Mouse (Mus musculus) erythroblast, embryonic 14.5 days (primary cell): ENCODE results near the gene Map4.

Source experiments
- GATA1 ChIP-seq: IDR thresholded peaks from 2 replicates; pipeline ENCODE4 v1.6.1; 2012; ENCODE audit warnings: low read length, inconsistent platforms, mixed read lengths
- TAL1 ChIP-seq: IDR thresholded peaks from 3 replicates; pipeline ENCODE4 v1.6.1; 2012; ENCODE audit warnings: low read length, inconsistent platforms, mixed read lengths

- TF ChIP-seq GATA1 (no peak), TAL1 (no peak)
These were observed 30.7 kb upstream of the Map4 start for GRCm38 (mm10) chr9:109900604-109901003.
